Mouse (Mus musculus): ENCODE results near the gene Rps18. TPM values are rescaled to one million over a fixed set of nuclear protein-coding genes. Genes with fewer than 3 reads are reported as not detected.
A peak's percentile ranks its signal among the peaks of the same experiment; 100 is the strongest.

Gene Rps18
- polyA plus RNA-seq, 1 experiment from 2014 or later = 1,221 TPM

DNA sequence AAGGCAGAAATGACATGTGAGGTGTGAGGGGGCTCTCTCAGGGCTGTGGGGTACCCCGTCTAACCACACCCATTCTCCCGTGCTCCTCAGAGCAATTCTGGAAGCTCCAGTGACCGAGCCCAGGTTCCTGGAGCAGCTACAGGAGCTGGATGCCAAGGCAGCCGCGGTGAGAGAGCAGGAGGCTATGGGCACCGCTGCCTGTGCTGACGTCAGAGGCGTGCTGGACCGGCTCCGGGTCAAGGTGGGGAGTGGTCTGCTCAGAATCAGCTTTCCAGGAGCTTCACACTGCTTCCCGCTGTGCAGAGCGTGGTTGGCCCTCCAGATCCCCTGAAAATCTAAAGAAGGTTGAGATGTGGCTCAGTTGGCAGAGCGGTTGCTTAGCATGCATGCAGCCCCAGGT lies 3.3 kb upstream of the Rps18 start:
- 95% methylated on average over 13 of the region's 13 CpGs for WGBS

DNA sequence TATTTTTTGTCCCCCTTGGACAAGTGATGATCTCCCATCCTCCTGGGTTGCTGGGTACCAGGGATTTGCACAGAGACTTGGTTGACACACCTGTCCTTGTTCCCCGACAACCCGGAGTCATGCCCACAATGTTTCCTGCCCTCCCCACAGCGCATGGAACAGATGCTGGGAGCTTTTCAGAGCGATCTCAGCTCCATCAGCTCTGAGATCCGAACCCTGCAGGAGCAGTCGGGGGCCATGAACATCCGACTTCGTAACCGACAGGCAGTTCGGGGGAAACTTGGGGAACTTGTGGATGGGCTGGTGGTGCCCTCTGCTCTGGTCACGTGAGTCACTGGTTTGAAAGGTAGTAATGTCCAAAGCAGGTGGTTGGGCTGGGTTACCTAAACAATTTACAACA lies 2.6 kb upstream of the Rps18 start:
- Histone ChIP-seq H3K36me3 (ENCODE audit: control insufficient read depth, insufficient read depth, low read length) (no peaks in the 10 kb centered on the region), H3K27me3 (ENCODE audit: control insufficient read depth, insufficient read depth, low read length) (no peaks in the 10 kb centered on the region), H3K9ac (ENCODE audit: low read depth, low read length) (no peak overlapping the region), H3K27ac (ENCODE audit: low read depth, low read length) (no peak overlapping the region), H3K4me3 (ENCODE audit: low read depth, low read length) (no peak overlapping the region), H3K4me1 (replicated peaks; ENCODE audit: control insufficient read depth, insufficient read depth, low read length) (peaks cover 11% of the 10 kb centered on the region), H3K9me3 (ENCODE audit: control insufficient read depth, low read length) (no peaks in the 10 kb centered on the region), H3K4me2 (replicated peaks; ENCODE audit: low read depth, low read length) (no peak overlapping the region)
- DNase-seq (ENCODE audit: low spot score) (no peak), ATAC-seq (ENCODE audit: low FRiP score) (no peak)
- 92% methylated on average over 11 of the region's 11 CpGs for WGBS

More for the DNA sequence above, 3.3 kb upstream of the Rps18 start:
- ATAC-seq (ENCODE audit: low FRiP score) = no peak
- Histone ChIP-seq H3K36me3 (ENCODE audit: control insufficient read depth, insufficient read depth, low read length) (no peaks in the 10 kb centered on the region), H3K4me1 (replicated peaks; ENCODE audit: control insufficient read depth, insufficient read depth, low read length) (peaks cover 8% of the 10 kb centered on the region), H3K9me3 (ENCODE audit: control insufficient read depth, low read length) (no peaks in the 10 kb centered on the region), H3K27ac (ENCODE audit: low read depth, low read length) (no peak overlapping the region), H3K4me2 (replicated peaks; ENCODE audit: low read depth, low read length) (no peak overlapping the region), H3K4me3 (ENCODE audit: low read depth, low read length) (no peak overlapping the region), H3K27me3 (ENCODE audit: control insufficient read depth, insufficient read depth, low read length) (no peaks in the 10 kb centered on the region), H3K9ac (ENCODE audit: low read depth, low read length) (no peak overlapping the region)
- DNase-seq (ENCODE audit: low spot score) = no peak

DNA sequence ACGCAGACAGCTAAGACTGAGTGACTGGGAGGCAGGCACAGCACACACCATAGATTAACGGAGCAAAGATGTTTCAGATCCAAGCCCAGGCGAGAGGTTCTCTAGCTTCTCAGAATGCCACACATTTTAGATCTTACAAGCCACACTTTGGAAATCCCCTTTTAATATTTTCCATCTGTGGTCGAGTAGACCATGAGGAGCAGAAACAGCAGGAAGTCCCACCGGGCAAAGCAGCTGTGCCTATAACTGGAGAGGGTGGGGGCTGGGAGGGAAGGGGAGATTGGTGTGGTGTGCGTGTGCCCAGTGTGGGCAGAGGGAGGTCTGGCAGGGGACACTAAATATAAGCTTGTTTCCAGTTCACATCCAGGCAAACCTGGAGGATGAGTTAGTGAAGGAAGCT lies 1.7 kb upstream of the Rps18 start:
- DNase-seq (ENCODE audit: low spot score) (no peak), ATAC-seq (ENCODE audit: low FRiP score) (no peak)
- no peaks in the 10 kb centered on the region for H3K9me3 ChIP-seq (ENCODE audit: control insufficient read depth, low read length)
- no peak overlapping the region for H3K4me2 ChIP-seq (replicated peaks; ENCODE audit: low read depth, low read length)
- WGBS = 83% methylated on average over 6 of the region's 6 CpGs
- no peak overlapping the region for H3K4me3 ChIP-seq (ENCODE audit: low read depth, low read length)
- peaks cover 11% of the 10 kb centered on the region for H3K4me1 ChIP-seq (replicated peaks; ENCODE audit: control insufficient read depth, insufficient read depth, low read length)
- H3K9ac ChIP-seq (ENCODE audit: low read depth, low read length) = no peak overlapping the region
- H3K36me3 ChIP-seq (ENCODE audit: control insufficient read depth, insufficient read depth, low read length) = peaks cover 2% of the 10 kb centered on the region; the same call in 1 of the 2 replicates
- H3K27me3 ChIP-seq (ENCODE audit: control insufficient read depth, insufficient read depth, low read length) = no peaks in the 10 kb centered on the region
- no peak overlapping the region for H3K27ac ChIP-seq (ENCODE audit: low read depth, low read length)

DNA sequence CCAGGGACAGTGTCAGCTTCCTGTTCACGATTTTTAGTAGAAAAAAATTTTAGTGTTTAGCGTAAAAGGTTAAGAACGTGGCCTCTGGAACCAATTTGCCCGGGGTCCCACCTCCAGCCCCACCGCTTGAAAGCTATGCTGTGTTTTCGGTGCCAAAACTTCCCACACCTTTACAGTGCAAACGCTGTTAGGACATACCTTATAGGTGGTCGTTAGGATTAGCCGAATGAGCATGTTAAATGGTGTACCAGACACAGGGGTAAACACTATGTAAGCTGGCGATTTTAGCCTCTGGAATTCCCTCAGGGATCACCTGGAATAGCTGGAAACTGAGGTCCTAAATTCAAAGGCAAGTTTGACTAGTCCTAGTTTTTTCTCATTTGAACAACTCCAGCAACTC lies 535 bp upstream of the Rps18 start:
- H3K36me3 ChIP-seq (ENCODE audit: control insufficient read depth, insufficient read depth, low read length) = peaks cover 2% of the 10 kb centered on the region; the same call in 1 of the 2 replicates
- WGBS = 6% methylated on average over 10 of the region's 10 CpGs
- H3K9me3 ChIP-seq (ENCODE audit: control insufficient read depth, low read length) = no peaks in the 10 kb centered on the region
- H3K4me1 ChIP-seq (replicated peaks; ENCODE audit: control insufficient read depth, insufficient read depth, low read length) = peaks cover 16% of the 10 kb centered on the region
- H3K4me2 ChIP-seq (replicated peaks; ENCODE audit: low read depth, low read length) = peak overlapping the region; percentile 77
- H3K9ac ChIP-seq (ENCODE audit: low read depth, low read length) = peak overlapping the region; percentile 71
- no peak for DNase-seq (ENCODE audit: low spot score)
- H3K27me3 ChIP-seq (ENCODE audit: control insufficient read depth, insufficient read depth, low read length) = no peaks in the 10 kb centered on the region
- peak overlapping the region; percentile 97 for H3K4me3 ChIP-seq (ENCODE audit: low read depth, low read length)
- 0 out of 2 replicates have a peak, but pooled peaks have one; percentile 2 for ATAC-seq (ENCODE audit: low FRiP score)
- peak overlapping the region; percentile 82 for H3K27ac ChIP-seq (ENCODE audit: low read depth, low read length)

GRCm38 (mm10) chr17:33954646-33955554 lies 901 bp downstream of the Rps18 start:
- DNase-seq (ENCODE audit: low spot score) = no peak
- 3% methylated on average over 33 of the region's 33 CpGs for WGBS
- peak overlapping the region; percentile 81 for H3K27ac ChIP-seq (ENCODE audit: low read depth, low read length)
- peaks cover 2% of the 10 kb centered on the region; the same call in 1 of the 2 replicates for H3K36me3 ChIP-seq (ENCODE audit: control insufficient read depth, insufficient read depth, low read length)
- H3K4me1 ChIP-seq (replicated peaks; ENCODE audit: control insufficient read depth, insufficient read depth, low read length) = peaks cover 19% of the 10 kb centered on the region
- H3K9me3 ChIP-seq (ENCODE audit: control insufficient read depth, low read length) = no peaks in the 10 kb centered on the region
- no peak for ATAC-seq (ENCODE audit: low FRiP score)
- peak overlapping the region; percentile 96 for H3K9ac ChIP-seq (ENCODE audit: low read depth, low read length)
- no peaks in the 10 kb centered on the region for H3K27me3 ChIP-seq (ENCODE audit: control insufficient read depth, insufficient read depth, low read length)
- H3K4me2 ChIP-seq (replicated peaks; ENCODE audit: low read depth, low read length) = peak overlapping the region; percentile 96
- peak overlapping the region; percentile 97 for H3K4me3 ChIP-seq (ENCODE audit: low read depth, low read length)

DNA sequence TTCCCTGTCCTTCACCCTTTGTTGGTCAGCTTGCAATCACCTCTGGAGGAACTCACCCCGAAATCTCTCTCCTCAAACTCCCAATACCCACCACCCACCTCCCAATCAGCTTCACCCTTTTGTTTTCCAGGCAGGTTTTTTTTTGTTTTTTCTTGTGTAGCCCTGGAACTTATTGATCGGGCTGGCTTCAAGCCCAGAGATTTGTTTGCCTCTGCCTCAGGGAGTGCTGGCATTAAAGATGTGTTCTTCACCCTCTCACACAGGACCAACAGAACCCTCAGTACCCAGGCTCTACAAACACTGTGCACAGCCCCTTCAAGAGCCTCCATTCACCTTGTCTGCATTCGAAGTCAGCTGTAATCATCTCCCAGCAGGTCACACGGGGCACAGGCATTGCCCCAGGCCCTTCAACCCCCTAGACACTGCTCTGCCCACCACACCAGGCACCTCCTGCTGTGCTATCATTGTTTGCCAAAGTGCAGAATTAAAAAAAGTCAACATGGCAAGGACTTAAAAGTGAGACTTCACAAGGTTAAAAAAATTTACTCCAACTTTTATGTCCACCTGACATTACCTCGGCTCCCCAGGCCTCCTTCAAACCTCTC lies 1.7 kb downstream of the Rps18 start:
- ATAC-seq (ENCODE audit: low FRiP score) (no peak), DNase-seq (ENCODE audit: low spot score) (no peak)
- H3K4me1 ChIP-seq (replicated peaks; ENCODE audit: control insufficient read depth, insufficient read depth, low read length) = peaks cover 19% of the 10 kb centered on the region
- no peak overlapping the region for H3K27ac ChIP-seq (ENCODE audit: low read depth, low read length)
- peaks cover 4% of the 10 kb centered on the region; the same call in 1 of the 2 replicates for H3K36me3 ChIP-seq (ENCODE audit: control insufficient read depth, insufficient read depth, low read length)
- H3K4me3 ChIP-seq (ENCODE audit: low read depth, low read length) = peak overlapping the region; percentile 97
- H3K4me2 ChIP-seq (replicated peaks; ENCODE audit: low read depth, low read length) = peak overlapping the region; percentile 96
- no peaks in the 10 kb centered on the region for H3K27me3 ChIP-seq (ENCODE audit: control insufficient read depth, insufficient read depth, low read length)
- H3K9me3 ChIP-seq (ENCODE audit: control insufficient read depth, low read length) = no peaks in the 10 kb centered on the region
- 42% methylated on average over 5 of the region's 5 CpGs for WGBS
- peak overlapping the region; percentile 96 for H3K9ac ChIP-seq (ENCODE audit: low read depth, low read length)

- no peak overlapping the region; the same call in 1 of the 2 replicates for H3K4me2 ChIP-seq (replicated peaks; ENCODE audit: low read depth, low read length)
- H3K4me3 ChIP-seq (ENCODE audit: low read depth, low read length) = 0 out of 2 replicates have a peak overlapping the region, but pooled peaks have one; percentile 8
- WGBS = 96% methylated on average over 3 of the region's 3 CpGs
- ATAC-seq (ENCODE audit: low FRiP score) (no peak), DNase-seq (ENCODE audit: low spot score) (no peak)
- no peaks in the 10 kb centered on the region for H3K9me3 ChIP-seq (ENCODE audit: control insufficient read depth, low read length)
- no peaks in the 10 kb centered on the region for H3K27me3 ChIP-seq (ENCODE audit: control insufficient read depth, insufficient read depth, low read length)
- H3K27ac ChIP-seq (ENCODE audit: low read depth, low read length) = no peak overlapping the region
- peaks cover 19% of the 10 kb centered on the region for H3K4me1 ChIP-seq (replicated peaks; ENCODE audit: control insufficient read depth, insufficient read depth, low read length)
- H3K36me3 ChIP-seq (ENCODE audit: control insufficient read depth, insufficient read depth, low read length) = peaks cover 4% of the 10 kb centered on the region; the same call in 1 of the 2 replicates
- H3K9ac ChIP-seq (ENCODE audit: low read depth, low read length) = no peak overlapping the region
Measured at GRCm38 (mm10) chr17:33953310-33953709, 2.5 kb downstream of the Rps18 start.

DNA sequence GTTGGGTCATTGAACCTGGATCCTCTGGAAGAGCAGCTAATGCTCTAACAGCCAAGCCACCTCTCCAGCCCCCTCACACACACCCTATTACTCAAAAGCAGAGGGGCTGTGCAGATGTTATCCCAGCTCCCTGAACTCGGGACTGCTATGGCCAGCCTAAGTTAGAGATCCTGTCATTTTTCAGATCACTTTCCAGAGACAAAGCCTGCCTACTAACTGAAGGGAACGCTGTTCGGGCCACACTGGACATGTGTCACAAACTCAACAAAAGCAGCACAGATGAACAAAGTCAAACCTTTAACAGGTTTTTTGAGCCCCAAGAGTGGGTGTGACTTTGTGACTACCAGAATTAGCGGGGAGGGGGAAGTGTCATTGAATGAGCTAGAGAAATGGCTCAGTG lies 2.9 kb downstream of the Rps18 start:
- WGBS = 84% methylated on average over 4 of the region's 4 CpGs
- H3K4me1 ChIP-seq (replicated peaks; ENCODE audit: control insufficient read depth, insufficient read depth, low read length) = peaks cover 19% of the 10 kb centered on the region
- DNase-seq (ENCODE audit: low spot score) (no peak), ATAC-seq (ENCODE audit: low FRiP score) (no peak)
- no peak overlapping the region for H3K27ac ChIP-seq (ENCODE audit: low read depth, low read length)
- 0 out of 2 replicates have a peak overlapping the region, but pooled peaks have one; percentile 7 for H3K4me2 ChIP-seq (replicated peaks; ENCODE audit: low read depth, low read length)
- no peaks in the 10 kb centered on the region for H3K9me3 ChIP-seq (ENCODE audit: control insufficient read depth, low read length)
- 0 out of 2 replicates have a peak overlapping the region, but pooled peaks have one; percentile 8 for H3K4me3 ChIP-seq (ENCODE audit: low read depth, low read length)
- H3K36me3 ChIP-seq (ENCODE audit: control insufficient read depth, insufficient read depth, low read length) = peaks cover 4% of the 10 kb centered on the region; the same call in 1 of the 2 replicates
- no peaks in the 10 kb centered on the region for H3K27me3 ChIP-seq (ENCODE audit: control insufficient read depth, insufficient read depth, low read length)
- no peak overlapping the region for H3K9ac ChIP-seq (ENCODE audit: low read depth, low read length)
